Mouse (Mus musculus) spleen, adult 2 months (tissue): ENCODE measurements around the gene Sim1.
A peak's percentile ranks its signal among the peaks of the same experiment; 100 is the strongest.

ENCODE experiments used
- CTCF ChIP-seq: fragments of 200-500 bp; IDR thresholded peaks from 2 replicates; pipeline ENCODE4 v1.5.1; 2011; ENCODE audit warnings: mild to moderate bottlenecking, inconsistent platforms; ENCODE audit not compliant: insufficient read depth, insufficient read length, insufficient replicate concordance; ENCODE audit errors: extremely low read depth
- POLR2A ChIP-seq: fragments of 200-500 bp; IDR thresholded peaks from 2 replicates; pipeline ENCODE4 v1.6.1; 2011; ENCODE audit warnings: low read depth, low read length, inconsistent platforms

- TF ChIP-seq CTCF (0 out of 2 replicates have a peak, but pooled peaks have one; percentile 10), POLR2A (no peak)
These were observed 3.2 kb downstream of the Sim1 start for GRCm38 (mm10) chr10:50897530-50898471.
